Mouse (Mus musculus) small intestine, adult 2 months (tissue): ENCODE data around the gene Osm.

Source experiments
- CTCF ChIP-seq: fragments of 200-500 bp; IDR thresholded peaks from 2 replicates; pipeline ENCODE4 v1.5.1; 2012; ENCODE audit warnings: low read depth, mild to moderate bottlenecking, control low read depth, inconsistent platforms, low read length, moderate library complexity, mixed read lengths; ENCODE audit not compliant: insufficient replicate concordance, insufficient read length; ENCODE audit errors: extremely low read depth
- POLR2A ChIP-seq: fragments of 200-500 bp; IDR thresholded peaks from 2 replicates; pipeline ENCODE4 v1.6.1; 2012; ENCODE audit warnings: low read depth, mild to moderate bottlenecking, control low read depth, inconsistent platforms, low read length, moderate library complexity

DNA sequence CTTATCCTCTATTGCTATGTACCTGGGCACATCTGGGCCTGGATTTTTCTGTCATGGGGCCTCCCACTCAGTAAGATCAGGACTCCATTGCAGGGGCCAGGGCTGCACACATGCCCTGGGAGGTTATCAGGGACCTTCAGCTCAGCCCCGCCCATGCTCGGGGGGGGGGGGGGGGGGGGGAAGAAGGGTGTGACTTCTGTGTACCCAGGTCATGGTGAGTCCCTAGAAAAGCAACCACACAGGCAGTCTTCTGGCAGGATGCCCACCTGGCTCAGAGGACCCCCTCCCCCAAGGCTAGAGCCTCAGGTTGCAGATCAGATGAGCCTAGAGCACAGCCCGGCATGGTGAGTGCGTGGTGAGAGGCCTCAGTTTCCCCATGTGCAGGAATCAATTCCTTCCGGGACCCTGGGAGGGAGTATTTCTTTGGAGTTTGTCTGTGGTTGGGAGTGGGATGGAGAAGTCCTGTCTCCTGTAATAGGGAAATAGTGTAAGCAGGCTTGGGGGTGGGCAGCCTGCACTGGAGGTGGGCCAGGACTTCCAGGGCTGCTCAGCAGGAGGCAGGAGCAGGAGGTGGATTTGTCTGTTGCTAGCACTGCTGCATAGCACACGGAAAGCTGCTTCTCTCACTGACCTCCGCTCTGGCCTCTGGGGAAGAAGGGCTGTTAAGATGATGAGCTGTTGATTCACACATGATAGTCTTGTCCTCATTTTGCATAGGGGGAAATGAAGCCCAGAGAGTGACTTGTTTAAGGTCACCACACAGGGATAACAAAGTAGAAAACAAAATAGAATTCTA is 12.6 kb upstream of the Osm start:
- TF ChIP-seq POLR2A (no peak), CTCF (no peak)
